Mouse (Mus musculus) embryonic fibroblast, embryonic 13.5 days (primary cell): ENCODE measurements around the gene Rgcc.

Source experiments
- CTCF ChIP-seq: IDR thresholded peaks from 2 replicates; pipeline ENCODE4 v1.5.1; 2011; ENCODE audit warnings: mild to moderate bottlenecking, control low read depth, low read length, moderate library complexity, borderline replicate concordance; ENCODE audit not compliant: insufficient read depth
- POLR2A ChIP-seq: IDR thresholded peaks from 2 replicates; pipeline ENCODE4 v1.6.1; 2011; ENCODE audit warnings: low read depth, mild to moderate bottlenecking, control low read depth, low read length, moderate library complexity

DNA sequence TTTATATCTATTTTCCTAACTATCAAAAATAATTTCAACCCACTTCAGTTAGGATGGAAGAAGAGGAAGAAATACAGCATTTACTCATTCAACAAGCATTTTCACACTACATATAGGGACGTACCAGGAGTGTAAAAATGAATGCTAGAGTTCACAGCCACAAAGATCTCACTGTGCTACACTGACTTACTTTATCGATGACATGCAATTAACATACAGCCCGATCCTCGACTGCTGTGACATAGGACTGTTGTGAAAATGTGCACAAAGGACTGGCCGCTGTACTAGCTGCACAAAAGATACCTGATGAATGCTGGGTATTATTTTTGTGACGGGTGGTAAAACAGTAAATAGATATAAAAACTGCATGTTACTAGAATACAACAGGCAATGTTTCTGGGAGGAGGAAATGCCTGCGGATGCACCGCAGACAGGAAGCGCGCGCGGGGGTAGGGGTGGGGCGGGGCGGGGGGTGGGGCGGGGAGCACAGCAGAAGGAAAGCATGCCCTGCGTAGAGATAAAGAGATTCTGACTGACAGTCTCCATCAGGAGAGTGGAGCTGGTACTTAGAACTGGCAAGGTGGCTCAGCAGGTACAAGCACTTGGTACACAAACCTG lies 29.6 kb upstream of the Rgcc start:
- TF ChIP-seq CTCF: no peak
- no peak for TF ChIP-seq POLR2A
